Mouse (Mus musculus) testis, postnatal 10 days (tissue): Measurements from ENCODE around the gene Dnah8.
A peak's percentile ranks its signal among the peaks of the same experiment; 100 is the strongest.
"Not testable (repeated sequence)": the region's sequence is repeated elsewhere in the genome, so short reads cannot be mapped to it uniquely, and the experiment has no call there.

ENCODE experiments used
- DNase-seq: peaks from one replicate; pipeline ENCODE4 v3.0.0; 2021; ENCODE audit warnings: low spot score

Dnah8 gene

GRCm38 (mm10) chr17:30609305-30609979 lies 14.7 kb upstream of the Dnah8 start:
- DNase-seq, result no peak

GRCm38 (mm10) chr17:30609980-30610307 lies 14.2 kb upstream of the Dnah8 start:
- DNase-seq, result no peak

DNA sequence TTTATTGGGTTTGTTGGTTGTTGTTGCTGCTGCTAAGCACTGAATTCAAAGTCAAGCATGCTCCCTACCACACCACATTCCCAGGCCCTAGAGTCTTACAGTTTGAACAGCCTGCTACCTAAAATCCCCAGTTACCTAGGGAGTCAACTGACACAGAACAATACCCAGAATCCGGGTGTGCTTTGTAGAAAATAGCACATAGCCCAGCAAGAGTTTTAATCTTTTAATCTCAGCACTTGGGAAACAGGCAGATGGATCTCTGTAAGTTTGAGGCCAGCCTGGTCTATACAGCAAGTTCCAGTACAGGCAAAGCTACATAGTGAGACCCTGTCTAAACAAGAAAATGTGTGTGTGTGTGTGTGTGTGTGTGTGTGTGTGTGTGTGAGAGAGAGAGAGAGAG lies 13.4 kb upstream of the Dnah8 start:
- no peak for DNase-seq

- DNase-seq, result no peak
Observed at GRCm38 (mm10) chr17:30611221-30612074, 12.7 kb upstream of the Dnah8 start.

DNA sequence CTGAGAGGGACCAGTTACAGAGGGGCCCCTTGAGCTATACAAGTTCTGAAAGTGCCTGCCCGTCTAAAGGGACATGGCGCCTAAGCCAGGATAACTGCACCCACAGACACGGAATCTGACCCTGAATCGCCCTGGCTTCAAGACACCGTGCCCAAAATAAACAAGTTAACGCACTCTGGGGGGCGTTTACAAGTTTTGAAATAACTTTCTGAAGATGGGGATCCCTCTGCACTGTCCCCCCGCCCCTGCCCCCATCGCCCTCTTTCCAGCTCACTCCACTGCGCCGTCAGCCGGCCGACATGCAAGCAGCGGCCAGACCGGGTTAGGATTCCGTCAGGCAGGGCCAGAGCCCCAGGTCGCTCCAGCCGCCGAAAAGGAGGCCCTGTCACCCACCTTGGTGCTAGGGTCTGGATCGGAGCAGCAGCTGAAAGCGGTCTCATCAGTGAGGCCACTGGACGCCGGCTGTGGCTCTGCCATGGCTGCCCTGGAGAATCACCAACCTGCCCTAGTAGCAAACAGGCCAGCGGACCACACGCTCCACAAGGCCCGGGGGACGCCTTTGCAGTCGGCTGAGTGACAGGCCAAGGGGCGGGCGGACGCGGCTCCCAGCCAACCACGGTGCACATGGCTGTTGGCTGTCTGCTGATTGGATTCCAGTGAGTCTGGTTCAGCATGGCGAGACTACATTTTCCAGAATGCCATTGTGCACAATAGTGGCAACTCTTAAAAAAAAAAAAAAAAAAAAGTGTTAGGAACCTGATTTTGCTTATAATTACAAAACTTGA lies 11.9 kb upstream of the Dnah8 start:
- peak; percentile 100 for DNase-seq

- DNase-seq, result no peak
Observed at GRCm38 (mm10) chr17:30613350-30613749, 10.8 kb upstream of the Dnah8 start.

DNA sequence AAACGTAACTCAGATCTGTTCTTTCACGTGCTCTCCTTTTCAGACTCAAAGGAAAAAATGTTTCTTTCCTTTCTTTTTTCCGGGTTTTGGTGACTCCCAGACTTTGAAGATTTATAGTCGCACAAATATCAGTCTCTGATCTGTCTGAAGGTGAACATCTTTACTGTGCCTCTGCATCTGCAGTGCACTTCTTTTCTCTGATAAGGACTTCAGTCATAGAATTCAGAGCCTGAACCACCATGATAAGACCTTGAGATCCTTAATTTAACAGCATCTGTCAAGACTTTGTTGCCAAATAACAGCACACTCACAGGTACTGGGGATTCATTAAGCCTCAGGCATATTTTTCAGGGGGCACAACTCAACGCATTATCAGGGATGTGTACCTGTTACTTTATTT lies 8.0 kb upstream of the Dnah8 start:
- no peak for DNase-seq

DNA sequence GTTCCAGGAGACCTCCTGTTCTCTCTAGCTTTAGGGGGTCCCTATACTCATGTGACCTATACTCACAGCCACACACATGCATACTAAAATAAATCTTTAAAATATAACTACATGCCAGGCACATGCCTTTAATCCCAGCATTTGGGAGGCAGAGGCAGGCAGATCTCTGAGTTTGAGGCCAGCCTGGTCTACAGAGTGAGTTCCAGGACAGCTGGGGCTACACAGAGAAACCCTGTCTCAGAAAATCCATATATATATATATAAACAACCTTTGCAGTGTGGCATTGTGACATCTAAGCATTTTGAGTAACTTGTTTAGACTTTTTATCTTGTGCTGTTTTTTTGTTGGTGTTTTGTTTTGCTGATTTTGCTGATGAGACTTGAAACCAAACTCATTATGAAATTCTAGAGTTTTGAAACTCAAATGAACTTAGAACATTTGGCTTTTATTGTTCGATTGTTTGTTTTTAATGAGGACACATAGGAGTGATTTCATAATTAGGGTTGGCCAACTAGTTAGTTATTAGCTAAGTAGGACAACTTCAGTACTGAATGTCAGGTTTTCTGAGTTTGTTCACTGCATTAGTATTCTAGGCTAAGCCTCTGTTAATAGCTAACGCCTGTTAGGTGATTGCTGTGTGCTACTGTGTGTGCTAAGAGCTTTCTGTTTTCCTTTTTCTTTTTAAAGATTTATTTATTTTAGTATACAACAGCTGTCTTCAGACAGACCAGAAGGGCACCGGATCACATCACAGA lies 5.8 kb upstream of the Dnah8 start:
- DNase-seq, result no peak

DNA sequence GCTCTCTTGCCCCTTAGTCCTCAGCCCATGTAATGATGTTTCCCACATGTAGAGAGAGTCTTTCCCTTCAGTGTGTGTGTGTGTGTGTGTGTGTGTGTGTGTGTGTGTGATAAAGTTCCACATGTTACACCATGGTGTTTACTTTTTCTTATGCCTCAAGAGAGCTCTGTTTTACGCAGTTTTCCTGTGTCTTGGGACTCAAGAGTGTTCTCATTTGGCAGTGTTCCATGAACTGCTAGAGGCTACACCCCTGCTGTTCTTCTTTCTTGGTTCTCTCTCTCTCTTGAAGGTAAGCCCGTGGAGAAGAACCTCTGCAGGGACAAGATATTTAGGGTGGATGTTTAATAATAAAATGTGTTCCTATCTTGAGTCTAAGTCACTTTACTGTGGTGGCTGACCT lies 5.0 kb upstream of the Dnah8 start:
- DNase-seq, result no peak

DNA sequence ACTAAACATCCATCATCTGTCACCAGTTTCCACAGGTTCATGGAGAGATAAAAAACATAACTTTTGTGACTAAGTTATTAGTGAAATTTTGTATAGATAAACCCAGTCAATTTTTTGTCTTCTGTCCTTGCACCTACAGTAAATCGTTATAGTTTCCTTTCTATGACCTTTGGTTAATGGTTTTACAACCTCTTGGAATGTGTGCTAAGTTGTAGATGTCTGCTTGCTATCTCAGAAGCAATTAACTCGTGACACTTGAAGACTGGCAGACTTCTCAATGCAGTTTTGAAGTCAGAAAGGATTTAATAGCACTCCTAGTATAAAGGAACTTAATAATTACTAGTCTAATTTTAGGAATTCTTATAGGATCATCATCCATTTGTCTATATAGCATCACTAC lies 3.6 kb upstream of the Dnah8 start:
- no peak for DNase-seq

GRCm38 (mm10) chr17:30621450-30621849 lies 2.7 kb upstream of the Dnah8 start:
- no peak for DNase-seq

DNA sequence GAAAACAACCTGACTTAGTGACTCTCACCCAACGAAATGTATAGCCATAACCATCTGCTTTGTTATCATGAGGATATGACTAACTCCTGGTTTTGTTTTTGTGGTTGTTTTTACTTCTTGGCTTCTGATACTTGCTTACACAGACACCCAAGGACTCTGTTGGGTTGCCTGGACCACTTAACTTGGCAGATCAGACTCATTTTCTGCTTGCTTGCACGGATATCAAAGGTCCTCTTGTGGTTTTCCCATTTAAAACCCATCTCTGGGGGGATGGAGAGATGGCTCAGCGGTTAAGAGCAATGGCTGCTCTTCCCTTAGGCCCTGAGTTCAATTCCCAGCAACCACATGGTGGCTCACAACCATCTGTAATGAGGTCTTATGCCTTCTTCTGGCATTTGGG lies 954 bp upstream of the Dnah8 start:
- no peak for DNase-seq

GRCm38 (mm10) chr17:30626719-30627118 lies 2.6 kb downstream of the Dnah8 start, which contains the start of gene Glo1:
TSS of gene Glo1 (minus strand) at chr17:30626871.
- not testable (repeated sequence) for DNase-seq

DNA sequence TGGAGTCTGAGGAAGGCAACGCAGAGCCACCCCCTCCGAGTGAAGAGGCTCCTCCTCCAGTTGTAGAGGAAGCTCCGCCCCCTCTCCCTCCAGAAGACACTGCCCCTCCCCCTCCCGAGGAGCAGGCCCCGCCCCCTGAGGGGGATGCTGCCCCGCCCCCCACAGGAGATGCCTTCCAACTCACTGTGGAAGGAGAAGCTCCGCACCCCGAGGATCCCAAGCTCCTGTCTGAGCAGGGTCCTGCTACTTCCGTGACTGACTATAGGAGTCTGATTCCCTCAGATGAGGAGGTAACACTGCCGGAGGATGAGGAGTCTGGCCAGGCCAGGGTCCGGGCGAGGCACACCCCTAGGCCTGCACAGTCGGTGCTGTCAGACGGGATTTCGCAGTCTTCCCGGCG lies 11.2 kb downstream of the Dnah8 start:
- DNase-seq, result peak; percentile 87

- no peak for DNase-seq
Observed at GRCm38 (mm10) chr17:30637714-30638113, 13.6 kb downstream of the Dnah8 start.

GRCm38 (mm10) chr17:30638996-30639395 lies 14.8 kb downstream of the Dnah8 start:
- DNase-seq, result no peak

- no peak for DNase-seq
Observed at GRCm38 (mm10) chr17:30640896-30641295, 16.7 kb downstream of the Dnah8 start.

- DNase-seq, result peak; percentile 60
Observed at GRCm38 (mm10) chr17:30648770-30649169, 24.6 kb downstream of the Dnah8 start.

DNA sequence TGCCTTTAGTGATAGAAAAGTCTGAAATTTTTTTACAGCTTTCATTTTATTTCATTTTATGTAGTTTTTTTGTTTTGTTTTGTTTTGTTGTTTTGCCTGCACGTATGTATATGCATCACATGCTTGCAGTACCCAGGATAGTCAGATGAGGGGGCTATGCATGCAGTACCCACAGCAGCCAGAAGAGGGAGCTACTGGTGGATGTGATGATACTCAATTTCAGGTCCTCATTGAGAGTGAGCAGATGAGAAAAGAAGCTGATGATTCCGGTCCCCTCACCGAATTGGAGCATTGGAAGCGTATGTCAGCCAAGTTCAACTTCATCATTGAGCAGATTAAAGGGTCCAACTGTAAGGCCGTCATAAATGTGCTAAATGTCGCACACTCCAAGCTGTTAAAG lies 28.9 kb downstream of the Dnah8 start:
- peak; percentile 65 for DNase-seq

DNA sequence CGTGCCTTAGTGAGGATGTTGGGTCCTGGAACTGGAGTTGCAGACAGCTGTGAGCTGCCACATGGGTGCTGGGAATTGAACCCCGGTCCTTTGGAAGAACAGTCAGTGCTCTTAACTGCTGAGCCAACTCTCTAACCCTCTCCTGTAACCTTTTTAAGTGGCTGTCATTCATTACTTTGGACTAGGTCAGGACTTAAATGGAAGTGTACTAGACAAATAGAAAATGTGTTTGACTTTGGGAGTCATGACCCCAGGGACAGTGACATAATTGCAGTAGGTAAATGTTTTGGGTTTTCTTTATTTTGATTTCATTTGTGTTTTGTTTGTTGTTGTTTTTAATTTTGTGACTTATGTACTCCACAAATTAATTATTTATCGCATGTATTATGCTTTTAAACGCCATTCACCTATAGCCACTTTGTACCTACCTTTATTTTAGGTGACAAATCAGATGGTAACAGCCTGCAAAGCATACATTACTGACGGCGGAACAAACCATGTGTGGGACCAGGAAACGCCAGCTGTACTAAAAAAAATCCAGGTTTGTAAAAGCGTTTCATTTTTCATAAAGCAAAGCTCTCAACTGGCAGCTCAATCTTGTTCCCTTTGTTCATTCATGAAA lies 33.5 kb downstream of the Dnah8 start:
- no peak for DNase-seq

GRCm38 (mm10) chr17:30658152-30658544 lies 34.0 kb downstream of the Dnah8 start:
- DNase-seq, result peak; percentile 83

GRCm38 (mm10) chr17:30662131-30662530 lies 38.0 kb downstream of the Dnah8 start:
- no peak for DNase-seq
